Mouse (Mus musculus) midbrain, embryonic 15.5 days (tissue): ENCODE results near the gene Zfp691. TPM values are rescaled to one million over a fixed set of nuclear protein-coding genes. Genes with fewer than 3 reads are reported as not detected.
A peak's percentile ranks its signal among the peaks of the same experiment; 100 is the strongest.

ENCODE experiments used
- microRNA counts: library from miRNA; unstranded; fragments of <30 nt; microRNA quantifications from one replicate; lab custom pipeline; 2016
- microRNA-seq: library from miRNA; unstranded; fragments of <30 nt; microRNA quantifications from one replicate; pipeline ENCODE4, GENCODE M21; 2016
- polyA plus RNA-seq: library from polyadenylated mRNA; unstranded; fragments of >200 nt; fragmentation: Nextera tagmentation; extraction: Ambion mirVana; gene quantifications from 2 replicates; pipeline ENCODE4 v1.2.1, GENCODE M21; 2015

Zfp691 gene
- polyA plus RNA-seq, 1 experiment from 2014 or later: 7.7 TPM

MicroRNAs within 50 kb of the gene (microRNA counts, 519-probe panel; counts per million panel counts)
- 1,798 counts per million, percentile 11 among the panel's probes with 10 or more counts for microRNA mmu-miR-1957 (lab: Ali Mortazavi, UCI)

Small RNA genes lying within 50 kb of the gene (microRNA-seq; reads per million reads assigned to microRNA genes)
- not detected for gene Mir1957a

Other genes with a start within 250 kb of the Zfp691 start
- gene Olfr1328, start 235.6 kb downstream of the Zfp691 start, polyA plus RNA-seq: not detected in 2 replicates
- not detected in 2 replicates for gene Lao1, start 212.6 kb downstream of the Zfp691 start, polyA plus RNA-seq
- gene Slc2a1, start 65.5 kb downstream of the Zfp691 start, polyA plus RNA-seq: 96.1 and 97.6 TPM in 2 replicates
- gene Ermap, start 15.8 kb upstream of the Zfp691 start, polyA plus RNA-seq: 1.3 and 1.4 TPM in 2 replicates
- 237 and 238 TPM in 2 replicates for gene Svbp, start 21.1 kb upstream of the Zfp691 start, polyA plus RNA-seq
- 0.26 and 0.27 TPM in 2 replicates for gene Tmem269, start 44.0 kb upstream of the Zfp691 start, polyA plus RNA-seq
- gene AU022252, start 58.5 kb upstream of the Zfp691 start, polyA plus RNA-seq: 26.8 and 31.0 TPM in 2 replicates
- 10.2 and 11.1 TPM in 2 replicates for gene P3h1, start 58.7 kb upstream of the Zfp691 start, polyA plus RNA-seq
- gene Cldn19, start 81.2 kb upstream of the Zfp691 start, polyA plus RNA-seq: 0.63 and 0.89 TPM in 2 replicates
- 822 and 848 TPM in 2 replicates for gene Ybx1, start 120.4 kb upstream of the Zfp691 start, polyA plus RNA-seq
- 45.9 and 47.3 TPM in 2 replicates for gene Ppih, start 146.4 kb upstream of the Zfp691 start, polyA plus RNA-seq
- 23.2 and 23.8 TPM in 2 replicates for gene Ccdc30, start 241.3 kb upstream of the Zfp691 start, polyA plus RNA-seq
- gene Ppcs, start 248.2 kb upstream of the Zfp691 start, polyA plus RNA-seq: 20.8 and 22.2 TPM in 2 replicates
- 0.18 and 0.63 TPM in 2 replicates for gene Zmynd12, start 248.6 kb upstream of the Zfp691 start, polyA plus RNA-seq